Mouse (Mus musculus): ENCODE results near the gene Gjb2.

Gjb2 gene

GRCm38 (mm10) chr14:57069906-57070305 lies 34.6 kb downstream of the Gjb2 start:
- peak in 1 of 2 experiments; percentile 43 for DNase-seq (ENCODE audit: low spot score in 2 of 2)

GRCm38 (mm10) chr14:57066053-57066452 lies 38.4 kb downstream of the Gjb2 start:
- DNase-seq (ENCODE audit: low spot score in 2 of 2) = no peak

DNA sequence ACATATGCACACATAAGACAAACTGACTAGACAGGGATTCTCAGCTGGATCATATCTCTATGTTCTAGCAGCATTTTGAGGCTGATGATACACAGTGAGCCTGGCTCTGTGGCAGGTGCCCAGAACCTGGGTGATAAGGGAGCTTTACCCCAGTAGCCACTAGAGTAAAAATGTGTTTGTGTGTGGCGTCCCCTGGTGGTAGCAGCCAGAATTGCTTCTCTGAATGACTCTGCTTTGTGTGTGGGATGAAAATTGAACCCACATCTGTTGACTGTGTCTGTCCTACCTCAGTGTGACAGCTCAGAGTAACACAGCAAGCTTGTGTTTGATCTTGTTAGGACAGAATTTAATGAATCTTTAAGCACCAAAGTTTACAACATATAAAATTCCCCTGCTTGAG lies 44.5 kb downstream of the Gjb2 start:
- DNase-seq (ENCODE audit: low spot score in 2 of 2) = peak; percentile 57

DNA sequence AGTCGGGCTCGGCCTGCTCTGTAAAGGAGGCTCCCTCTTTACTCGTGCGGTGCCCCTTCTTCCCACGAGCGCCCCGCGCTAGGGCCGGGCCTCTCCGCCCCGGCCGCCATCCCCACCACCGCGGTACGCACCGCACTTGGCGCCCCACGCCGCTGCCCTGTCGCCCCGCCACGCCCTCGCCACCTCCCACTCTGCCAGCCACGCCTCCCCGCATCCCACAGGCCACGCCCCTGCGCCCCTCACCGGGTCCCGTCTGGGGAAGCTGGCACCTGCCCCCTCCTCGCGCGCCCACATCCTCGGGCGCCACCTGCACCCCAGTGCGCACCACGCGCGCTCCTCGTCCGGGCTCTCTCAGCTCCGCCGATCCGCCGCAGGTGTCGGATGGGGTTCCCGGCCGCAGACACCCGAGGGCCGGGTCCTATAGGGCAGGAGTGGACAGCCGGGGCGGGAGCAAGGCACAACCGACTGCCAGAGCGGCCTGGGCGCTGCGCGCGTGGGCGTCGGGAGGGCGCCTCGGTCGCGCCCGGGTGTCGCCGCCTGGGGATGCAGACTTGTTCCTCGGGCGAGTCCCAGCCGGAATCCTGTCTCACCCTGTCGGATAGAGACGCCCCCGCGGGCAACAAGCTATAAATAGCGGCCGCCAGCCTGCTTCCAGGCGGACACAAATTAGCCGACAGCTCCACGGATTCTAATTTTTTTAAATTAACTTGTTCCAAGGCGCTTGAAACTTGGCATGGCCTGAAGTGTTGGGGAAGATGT lies 46.8 kb downstream of the Gjb2 start, which contains the start of gene Gja3:
TSS of gene Gja3 (minus strand) at position 538 of the 759 bp plus-strand sequence.
- DNase-seq (ENCODE audit: low spot score in 2 of 2) = no peak

GRCm38 (mm10) chr14:57057204-57057562 lies 47.3 kb downstream of the Gjb2 start:
- no peak for DNase-seq (ENCODE audit: low spot score in 2 of 2)

DNA sequence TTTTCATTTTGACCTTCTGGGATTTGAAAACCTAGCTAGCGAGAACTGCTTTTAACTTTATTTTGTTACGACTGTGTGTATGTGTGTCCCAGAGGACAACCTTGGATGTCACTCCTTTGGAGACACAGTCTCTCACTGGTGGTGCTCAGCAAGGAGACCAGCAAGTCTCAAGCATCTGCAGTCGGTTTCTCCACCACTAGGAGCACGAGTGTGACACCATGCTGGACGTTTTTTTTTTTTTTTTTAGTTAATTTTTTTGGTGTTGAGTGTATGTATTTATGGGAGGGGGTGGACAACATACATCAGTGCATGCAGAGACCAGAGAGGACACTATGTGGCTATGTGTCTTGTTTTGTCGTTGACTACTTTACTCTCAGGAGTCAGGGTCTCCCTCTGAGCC lies 51.8 kb downstream of the Gjb2 start:
- no peak for DNase-seq (ENCODE audit: low spot score in 2 of 2)
